Mouse (Mus musculus): ENCODE results near the gene Ube3a.

GRCm38 (mm10) chr7:59228866-59229182, 274 bp downstream of the Ube3a start:
- TF ChIP-seq POLR2A (IDR thresholded peaks at IDR 0.05; ENCODE audit: extremely low read depth, insufficient read depth, low read length) (no peak), CTCF (IDR thresholded peaks at IDR 0.05; ENCODE audit: low read depth, low read length) (peak; percentile 51)

Measured in liver, adult 2 months (tissue).